Mouse (Mus musculus) heart, embryonic 10.5 days (tissue): ENCODE measurements around the gene Glis2. TPM values are rescaled to one million over a fixed set of nuclear protein-coding genes. Genes with fewer than 3 reads are reported as not detected.
"Not testable (repeated sequence)": the region's sequence is repeated elsewhere in the genome, so short reads cannot be mapped to it uniquely, and the experiment has no call there.

Experiments
- DNase-seq: peaks from one replicate; pipeline ENCODE4 v3.0.0-alpha.2; 2017; ENCODE audit warnings: low spot score
- H3K27ac ChIP-seq: fragments of 300-500 bp; sonication (generic); 2 replicates; pipeline ENCODE4 v1.5.1; 2016; ENCODE audit warnings: mild to moderate bottlenecking
- H3K27me3 ChIP-seq: fragments of 300-500 bp; sonication (generic); 2 replicates; pipeline ENCODE4 v1.6.1; 2016; ENCODE audit warnings: mild to moderate bottlenecking; ENCODE audit not compliant: poor library complexity, insufficient read depth, severe bottlenecking
- H3K36me3 ChIP-seq: fragments of 300-500 bp; sonication (generic); 2 replicates; pipeline ENCODE4 v1.6.1; 2016; ENCODE audit warnings: mild to moderate bottlenecking, moderate library complexity
- H3K4me1 ChIP-seq: fragments of 300-500 bp; sonication (generic); 2 replicates; pipeline ENCODE4 v1.6.1; 2016; ENCODE audit warnings: mild to moderate bottlenecking
- H3K4me3 ChIP-seq: fragments of 300-500 bp; sonication (generic); 2 replicates; pipeline ENCODE4 v1.5.1; 2016; ENCODE audit warnings: mild to moderate bottlenecking, moderate library complexity
- H3K9me3 ChIP-seq: fragments of 300-500 bp; sonication (generic); 2 replicates; pipeline ENCODE4 v1.6.1; 2016; ENCODE audit warnings: mild to moderate bottlenecking, moderate library complexity
- WGBS: fragments of 180-500 bp; shearing (Covaris S2); methylation state at CpG from one replicate; pipeline ENCODE4 v1.1.7; 2016; 5-methylcytosine and 5-hydroxymethylcytosine counted together
- polyA plus RNA-seq: library from polyadenylated mRNA; unstranded; fragments of >200 nt; fragmentation: Nextera tagmentation; extraction: Ambion mirVana; gene quantifications from 2 replicates; pipeline ENCODE4 v1.2.1, GENCODE M21; 2016

Glis2 gene
- polyA plus RNA-seq, 1 experiment from 2014 or later, result 20.7 TPM

DNA sequence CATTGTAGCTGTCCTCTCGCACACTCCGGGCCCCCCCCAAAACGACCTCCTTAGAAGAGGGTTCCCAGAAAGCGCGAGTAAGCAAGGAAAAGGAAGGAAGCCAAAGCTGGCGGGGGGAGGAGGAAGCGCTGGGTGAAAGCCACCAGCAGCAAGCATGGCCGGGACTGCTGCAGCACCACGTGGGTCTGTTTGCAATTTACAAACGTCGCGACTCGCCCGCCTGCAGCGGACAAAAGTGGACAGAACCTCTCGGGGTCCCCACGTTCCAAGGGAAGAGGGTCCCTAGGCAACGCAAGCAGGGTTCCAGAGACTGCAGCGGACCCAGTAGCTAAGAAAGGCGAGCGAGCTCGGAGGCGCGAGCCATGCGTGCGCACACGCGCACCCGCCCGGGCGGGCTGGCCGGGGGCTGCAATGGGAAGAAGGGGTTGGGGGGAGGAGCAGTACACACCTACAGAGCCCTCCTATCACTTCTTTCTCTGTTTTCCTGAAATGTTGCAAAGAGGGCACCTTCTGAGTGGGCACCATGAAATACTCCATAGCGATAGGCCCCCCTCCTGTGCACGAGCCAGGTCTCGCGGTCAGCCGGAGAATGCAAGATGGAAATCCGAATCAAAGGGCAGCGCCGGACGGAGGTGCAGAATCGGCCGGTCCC, 35.4 kb upstream of the Glis2 start:
- Histone ChIP-seq H3K4me1 (peaks cover 35% of the 10 kb centered on the region), H3K27ac (peak overlapping the region; percentile 92), H3K9me3 (no peaks in the 10 kb centered on the region), H3K36me3 (no peaks in the 10 kb centered on the region), H3K4me3 (peak overlapping the region; percentile 71), H3K27me3 (no peaks in the 10 kb centered on the region)
- peak; percentile 88 for DNase-seq
- under 1% methylated on average over 43 of the region's 43 CpGs for WGBS

DNA sequence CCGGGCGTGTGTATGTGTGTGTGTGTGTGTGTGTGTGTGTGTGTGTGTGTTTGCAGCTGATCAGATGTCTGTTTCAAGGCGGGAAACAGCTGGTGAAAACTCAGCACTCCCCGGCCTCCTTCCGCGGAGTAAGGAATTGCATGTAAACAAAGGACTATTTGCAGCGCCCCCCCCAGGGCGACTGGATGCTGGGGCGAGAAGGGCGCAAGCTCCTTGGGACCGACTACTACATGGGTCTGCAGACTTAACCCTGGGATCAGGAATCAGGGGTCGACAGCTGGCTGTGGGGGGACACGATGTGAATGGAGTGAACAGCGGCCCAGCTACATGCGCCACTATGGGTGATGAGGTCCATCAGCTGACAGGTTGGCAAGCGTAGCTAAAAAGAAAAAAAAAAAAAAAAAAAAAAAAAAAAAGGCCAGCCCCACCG, 34.8 kb upstream of the Glis2 start, which contains the start of gene Tfap4:
TSS of gene Tfap4 (minus strand) at position 140 of the 430 bp plus-strand sequence.
- peak; percentile 97 for DNase-seq
- H3K9me3 ChIP-seq, result no peaks in the 10 kb centered on the region
- H3K4me1 ChIP-seq, result peaks cover 29% of the 10 kb centered on the region
- 0% methylated on average over 17 of the region's 17 CpGs for WGBS
- H3K4me3 ChIP-seq, result peak within 1 kb of the TSS; percentile 71
- peak within 1 kb of the TSS; percentile 92 for H3K27ac ChIP-seq
- H3K27me3 ChIP-seq, result no peaks in the 10 kb centered on the region
- H3K36me3 ChIP-seq, result no peaks in the 10 kb centered on the region

DNA sequence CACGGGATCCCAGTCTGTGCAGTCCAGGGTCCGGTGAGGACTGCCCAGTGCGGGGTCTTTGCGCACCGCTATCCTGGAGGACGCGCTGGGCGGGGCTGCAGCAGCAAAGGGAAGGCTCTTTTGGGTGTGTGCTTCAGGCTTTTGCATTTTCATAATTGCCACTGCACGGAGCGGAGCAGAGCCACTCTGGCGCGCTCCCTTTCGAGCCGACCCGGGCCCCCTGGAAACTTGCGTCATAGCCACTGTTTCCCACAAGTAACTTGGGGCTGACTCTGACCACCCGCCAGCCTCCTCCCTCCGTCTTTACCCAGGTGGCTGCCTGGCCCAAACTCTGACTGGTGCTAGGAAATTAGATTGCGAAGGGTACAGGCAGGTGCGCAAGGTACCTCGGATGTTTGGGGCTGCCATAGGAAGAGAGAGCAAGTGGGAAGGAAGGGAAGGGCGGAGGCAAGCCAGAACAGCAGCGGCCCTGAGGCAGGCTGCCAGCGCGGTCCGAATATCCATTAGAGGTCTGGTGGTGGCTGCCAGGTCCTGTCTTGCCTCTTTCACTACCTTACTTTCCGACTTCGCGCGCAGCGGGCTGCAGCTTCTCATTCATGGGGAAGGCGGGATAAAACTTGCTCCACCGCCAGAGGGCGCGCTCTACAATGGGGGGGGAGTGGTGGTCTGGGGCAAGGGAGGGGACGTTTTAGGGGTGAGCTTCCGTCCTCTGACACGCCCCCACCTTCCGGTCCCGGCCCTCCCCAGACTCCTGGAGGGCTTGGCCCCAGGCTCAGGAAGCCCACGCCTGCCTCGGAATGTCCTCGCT, 34.2 kb upstream of the Glis2 start:
- Histone ChIP-seq H3K36me3 (no peaks in the 10 kb centered on the region), H3K4me1 (peaks cover 24% of the 10 kb centered on the region), H3K27ac (peak overlapping the region; percentile 92), H3K9me3 (no peaks in the 10 kb centered on the region), H3K4me3 (peak overlapping the region; percentile 71), H3K27me3 (no peaks in the 10 kb centered on the region)
- DNase-seq, result peak; percentile 91
- 2% methylated on average over 43 of the region's 43 CpGs for WGBS

DNA sequence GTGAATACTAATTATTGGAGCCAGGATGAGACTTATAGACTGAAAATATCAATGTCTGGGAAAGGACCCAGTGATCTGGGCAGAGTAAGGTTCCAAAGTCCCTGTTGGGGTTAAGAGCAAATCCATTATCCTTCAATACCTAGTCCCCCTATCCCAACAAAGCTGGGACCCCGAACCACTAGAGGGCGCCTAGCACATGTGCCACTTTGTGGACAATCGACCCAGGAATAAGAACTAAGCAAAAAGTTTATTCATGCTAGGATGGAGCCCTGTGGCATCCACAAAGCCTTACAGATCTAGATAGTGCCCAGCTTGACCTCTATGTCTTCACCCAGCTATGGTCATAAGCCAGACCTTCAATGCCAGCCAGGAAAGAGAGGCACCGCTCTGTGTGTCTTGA, 26.6 kb upstream of the Glis2 start:
- peak; percentile 87 for DNase-seq
- Histone ChIP-seq H3K27ac (no peak overlapping the region), H3K4me1 (peaks cover 14% of the 10 kb centered on the region), H3K9me3 (no peaks in the 10 kb centered on the region), H3K4me3 (no peak overlapping the region), H3K27me3 (no peaks in the 10 kb centered on the region), H3K36me3 (no peaks in the 10 kb centered on the region)
- 20% methylated on average over 4 of the region's 4 CpGs for WGBS

DNA sequence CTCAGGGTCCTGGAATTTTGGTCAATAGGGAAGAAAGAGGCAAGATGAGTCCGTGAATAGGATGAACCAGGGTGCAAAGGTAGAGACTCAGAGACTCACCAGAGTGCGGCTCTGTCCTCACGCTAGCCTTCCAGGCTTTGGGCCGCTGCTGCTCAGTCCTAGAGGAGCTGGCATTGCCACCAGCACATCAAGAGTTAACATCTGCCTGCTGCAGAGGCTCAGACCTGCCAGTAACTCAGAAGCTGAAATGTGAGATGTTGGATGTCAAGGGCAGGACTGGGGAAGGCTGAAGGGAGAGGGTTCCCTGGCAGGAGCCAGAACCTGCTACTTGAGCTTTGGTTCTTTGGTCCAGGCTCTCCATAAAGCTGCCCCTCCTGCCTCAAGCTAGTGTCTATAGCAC, 23.8 kb upstream of the Glis2 start:
- no peak overlapping the region for H3K4me3 ChIP-seq
- no peaks in the 10 kb centered on the region for H3K27me3 ChIP-seq
- H3K36me3 ChIP-seq, result no peaks in the 10 kb centered on the region
- WGBS, result 58% methylated on average over 4 of the region's 4 CpGs
- H3K9me3 ChIP-seq, result no peaks in the 10 kb centered on the region
- peak overlapping the region; percentile 49; the same call in 1 of the 2 replicates for H3K27ac ChIP-seq
- peaks cover 14% of the 10 kb centered on the region for H3K4me1 ChIP-seq
- DNase-seq, result no peak

DNA sequence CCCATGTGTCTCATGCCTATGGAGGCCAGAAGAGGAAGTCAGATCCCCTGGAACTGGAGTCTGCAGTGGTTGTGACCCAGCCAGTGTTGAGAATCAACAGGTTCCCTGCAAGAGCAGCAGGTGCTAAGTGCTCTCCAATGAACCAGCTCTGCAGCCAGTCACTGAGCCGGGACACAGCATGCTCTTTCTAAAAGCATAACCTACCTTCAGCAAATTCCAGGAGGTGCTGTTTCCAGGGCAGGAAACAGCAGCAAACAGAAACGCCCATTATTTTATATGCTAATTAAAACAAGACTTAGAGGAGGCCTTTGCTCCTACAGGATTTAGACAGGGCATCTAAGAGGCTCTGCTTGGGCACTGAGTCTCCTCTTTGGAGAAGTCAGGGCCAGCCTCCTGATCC, 18.5 kb upstream of the Glis2 start:
- no peaks in the 10 kb centered on the region for H3K27me3 ChIP-seq
- H3K4me1 ChIP-seq, result peaks cover 12% of the 10 kb centered on the region
- DNase-seq, result no peak
- no peaks in the 10 kb centered on the region for H3K36me3 ChIP-seq
- no peak overlapping the region for H3K27ac ChIP-seq
- WGBS, result 58% methylated on average over 2 of the region's 2 CpGs
- no peak overlapping the region for H3K4me3 ChIP-seq
- H3K9me3 ChIP-seq, result no peaks in the 10 kb centered on the region

DNA sequence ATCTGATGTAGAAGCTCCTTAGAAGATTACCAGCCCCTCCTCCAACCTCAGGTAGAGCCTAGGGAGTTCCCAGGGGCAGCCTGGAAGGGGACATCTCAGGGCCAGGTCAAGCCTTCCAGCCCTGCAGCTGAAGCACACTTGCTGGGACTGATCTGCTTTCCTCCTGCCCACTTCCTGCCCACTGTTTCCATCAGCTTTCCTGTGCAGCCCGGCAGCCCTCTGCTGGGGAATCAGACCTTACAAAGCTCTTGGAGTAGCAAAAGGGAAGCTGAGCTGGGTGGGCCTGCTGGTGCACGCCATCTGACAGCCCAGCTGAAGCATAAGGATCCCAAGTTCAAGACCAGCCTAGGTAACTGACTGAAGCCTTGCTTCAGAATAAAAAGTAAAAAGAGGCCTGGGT, 17.6 kb upstream of the Glis2 start:
- H3K27ac ChIP-seq, result no peak overlapping the region
- no peak for DNase-seq
- WGBS, result 47% methylated on average over 2 of the region's 2 CpGs
- no peak overlapping the region for H3K4me3 ChIP-seq
- peaks cover 9% of the 10 kb centered on the region for H3K4me1 ChIP-seq
- H3K9me3 ChIP-seq, result no peaks in the 10 kb centered on the region
- H3K36me3 ChIP-seq, result no peaks in the 10 kb centered on the region
- H3K27me3 ChIP-seq, result no peaks in the 10 kb centered on the region

DNA sequence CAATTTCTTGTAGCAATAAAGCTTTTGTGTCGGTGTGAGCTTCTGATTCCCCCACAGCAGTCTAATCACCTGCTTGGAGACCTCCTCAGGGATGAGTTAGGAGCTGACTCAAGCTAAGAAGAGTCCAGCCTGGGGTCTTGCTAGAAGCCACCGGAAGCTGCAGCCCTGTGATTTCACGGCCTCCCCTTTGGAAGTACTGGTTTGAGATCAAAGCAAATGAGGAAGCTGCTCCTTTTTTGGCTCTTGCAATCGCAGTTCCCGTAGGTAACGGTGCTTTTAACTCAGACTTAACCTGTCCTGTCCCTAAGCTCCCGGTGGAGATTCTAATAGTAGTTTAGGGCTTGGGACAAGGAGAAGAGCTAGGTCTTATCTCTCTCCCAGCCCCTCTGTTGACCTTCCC, 15.9 kb upstream of the Glis2 start:
- Histone ChIP-seq H3K9me3 (no peaks in the 10 kb centered on the region), H3K36me3 (no peaks in the 10 kb centered on the region), H3K4me3 (no peak overlapping the region), H3K4me1 (peaks cover 9% of the 10 kb centered on the region), H3K27ac (0 out of 2 replicates have a peak overlapping the region, but pooled peaks have one; percentile 42), H3K27me3 (no peaks in the 10 kb centered on the region)
- 61% methylated on average over 7 of the region's 7 CpGs for WGBS
- no peak for DNase-seq

DNA sequence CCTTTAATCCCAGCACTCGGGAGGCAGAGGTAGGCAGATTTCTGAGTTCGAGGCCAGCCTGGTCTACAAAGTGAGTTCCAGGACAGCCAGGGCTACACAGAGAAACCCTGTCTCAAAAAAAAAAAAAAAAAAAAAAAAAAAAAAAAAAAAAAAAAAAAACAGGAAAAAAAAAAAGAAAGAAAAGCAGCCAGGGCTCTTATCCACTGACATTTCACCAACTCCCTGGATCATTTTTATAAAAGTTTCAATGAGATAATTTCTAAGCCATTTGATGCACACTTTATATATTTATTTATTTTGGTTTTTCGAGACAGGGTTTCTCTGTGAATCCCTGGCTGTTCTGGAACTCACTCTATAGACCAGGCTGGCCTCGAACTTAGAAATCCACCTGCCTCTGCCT, 13.3 kb upstream of the Glis2 start:
- not testable (repeated sequence) for H3K9me3 ChIP-seq, H3K27me3 ChIP-seq, H3K27ac ChIP-seq, DNase-seq, H3K36me3 ChIP-seq, H3K4me3 ChIP-seq
- H3K4me1 ChIP-seq, result peaks cover 16% of the 10 kb centered on the region
- 69% methylated on average over 4 of the region's 4 CpGs for WGBS

DNA sequence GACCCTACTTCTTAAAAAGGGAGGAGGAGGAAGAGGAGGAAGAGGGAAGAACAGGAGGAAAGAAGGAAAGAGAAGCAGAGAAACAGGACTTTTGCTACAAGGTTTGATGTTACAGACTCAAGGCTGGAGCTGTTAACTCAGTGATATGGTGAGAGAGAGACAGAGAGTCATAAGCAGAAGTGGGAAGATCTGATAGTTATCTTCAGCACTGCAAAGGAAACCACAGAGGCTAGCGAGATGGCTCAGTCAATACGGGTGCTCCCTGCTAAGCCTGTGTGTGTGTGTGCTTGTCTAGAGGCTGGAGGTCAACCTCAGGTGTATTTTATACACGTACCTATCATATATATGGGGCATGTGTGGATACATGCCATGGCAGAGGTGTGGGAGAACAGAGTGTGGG, 10.7 kb upstream of the Glis2 start:
- DNase-seq, result no peak
- no peaks in the 10 kb centered on the region for H3K27me3 ChIP-seq
- H3K9me3 ChIP-seq, result no peaks in the 10 kb centered on the region
- no peaks in the 10 kb centered on the region for H3K36me3 ChIP-seq
- H3K4me3 ChIP-seq, result no peak overlapping the region
- peaks cover 32% of the 10 kb centered on the region for H3K4me1 ChIP-seq
- WGBS, result 74% methylated on average over 3 of the region's 3 CpGs
- H3K27ac ChIP-seq, result no peak overlapping the region

DNA sequence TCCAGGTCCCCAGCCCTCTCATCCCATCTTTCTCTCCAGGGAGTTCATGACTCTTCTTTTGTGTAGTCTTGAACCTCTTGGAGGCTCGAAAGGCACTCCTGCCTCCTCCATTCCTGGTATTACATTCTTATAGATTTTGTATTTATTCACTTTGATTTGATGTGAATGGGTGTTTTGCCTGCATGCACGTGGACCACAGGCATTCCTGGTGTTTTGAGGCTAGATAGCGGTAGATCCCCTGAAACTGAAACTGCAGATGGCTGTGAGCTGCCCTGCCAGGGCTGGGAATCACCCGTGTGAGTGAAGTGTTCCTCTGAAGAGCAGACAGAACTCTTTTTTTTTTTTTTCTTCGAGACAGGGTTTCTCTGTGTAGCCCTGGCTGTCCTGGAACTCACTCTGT, 10.1 kb upstream of the Glis2 start:
- Histone ChIP-seq H3K4me1 (peaks cover 28% of the 10 kb centered on the region), H3K4me3 (no peak overlapping the region), H3K36me3 (0 out of 2 replicates have a peak, but pooled peaks cover under 1% of the 10 kb centered on the region), H3K27me3 (no peaks in the 10 kb centered on the region), H3K27ac (no peak overlapping the region; the same call in 1 of the 2 replicates), H3K9me3 (no peaks in the 10 kb centered on the region)
- whole genome bisulfite sequencing, result 69% methylated on average over 5 of the region's 5 CpGs
- no peak for DNase-seq

DNA sequence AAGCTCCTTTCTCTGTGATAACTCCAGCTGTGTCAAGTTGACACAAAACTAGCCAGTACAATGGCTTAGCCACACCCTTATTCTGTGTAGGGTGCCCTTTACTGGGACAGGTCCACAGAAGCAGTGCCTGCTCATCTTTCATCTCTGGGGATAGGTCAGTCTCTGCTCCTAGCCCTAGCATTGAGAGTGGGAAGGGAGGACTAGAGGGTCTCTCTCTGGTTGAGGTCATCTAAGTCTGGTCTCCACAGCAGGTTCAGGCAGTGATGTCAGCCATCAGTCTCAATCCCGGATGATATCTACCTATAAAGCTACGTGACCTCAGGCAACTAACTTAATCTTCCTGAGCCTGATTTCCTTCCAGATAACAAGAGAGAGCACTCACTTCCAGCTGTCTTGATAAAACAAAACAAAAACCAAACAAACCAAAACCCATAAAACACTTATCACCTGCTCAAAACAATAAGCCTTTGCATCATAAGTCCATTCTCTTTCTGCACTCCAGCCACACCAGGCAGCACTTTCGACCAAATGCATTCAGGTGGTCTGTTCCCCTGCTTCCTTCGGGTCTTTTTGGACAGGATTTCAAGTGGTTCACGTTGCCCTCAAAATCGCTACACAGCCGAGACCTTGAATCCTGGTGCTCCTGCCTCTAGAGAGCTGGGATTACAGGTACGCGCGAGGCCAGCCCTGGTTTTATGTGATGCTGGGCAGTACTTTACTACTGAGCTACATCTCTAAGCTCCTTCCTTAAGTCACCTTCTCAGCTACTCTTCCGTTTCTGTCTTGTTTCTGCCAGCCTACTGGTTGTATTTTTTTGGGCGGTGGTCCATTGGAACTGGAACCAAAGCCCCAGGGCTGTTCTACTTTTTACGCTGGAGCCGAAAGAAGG, 8.6 kb upstream of the Glis2 start:
- Histone ChIP-seq H3K27me3 (no peaks in the 10 kb centered on the region), H3K4me1 (peaks cover 28% of the 10 kb centered on the region), H3K36me3 (peaks cover 12% of the 10 kb centered on the region), H3K9me3 (no peaks in the 10 kb centered on the region), H3K27ac (peak overlapping the region; percentile 94), H3K4me3 (peak overlapping the region; percentile 59)
- DNase-seq, result no peak
- WGBS, result 6% methylated on average over 14 of the region's 14 CpGs
